Mouse (Mus musculus) ES-Bruce4 (cell line): Measurements from ENCODE around the gene 9130213A22Rik. TPM values are rescaled to one million over a fixed set of nuclear protein-coding genes. Genes with fewer than 3 reads are reported as not detected.

Experiments used
- H3K27ac ChIP-seq: 2 replicates; pipeline ENCODE4 v1.5.1; 2012; ENCODE audit warnings: low read length, inconsistent platforms; ENCODE audit not compliant: insufficient read depth
- H3K27me3 ChIP-seq: 2 replicates; pipeline ENCODE4 v1.6.1; 2012; ENCODE audit warnings: mild to moderate bottlenecking, low read length, inconsistent platforms; ENCODE audit not compliant: control insufficient read depth, poor library complexity, insufficient read depth, severe bottlenecking
- H3K36me3 ChIP-seq: 2 replicates; pipeline ENCODE4 v1.6.1; 2012; ENCODE audit warnings: inconsistent platforms, mild to moderate bottlenecking, low read length, moderate library complexity; ENCODE audit not compliant: control insufficient read depth, poor library complexity, insufficient read depth, severe bottlenecking
- H3K4me1 ChIP-seq: one replicate; pipeline ENCODE4 v1.8.1; 2011; ENCODE audit warnings: low read length; ENCODE audit not compliant: control insufficient read depth, insufficient read depth
- H3K4me3 ChIP-seq: 2 replicates; pipeline ENCODE4 v1.5.1; 2011; ENCODE audit warnings: low read depth, mild to moderate bottlenecking, low read length
- H3K9ac ChIP-seq: 2 replicates; pipeline ENCODE4 v1.6.1; 2012; ENCODE audit warnings: low read depth, mild to moderate bottlenecking, inconsistent platforms; ENCODE audit not compliant: poor library complexity, severe bottlenecking
- H3K9me3 ChIP-seq: replicated peaks from 2 replicates; pipeline ENCODE4 v1.6.1; 2012; ENCODE audit warnings: mild to moderate bottlenecking, low read length, inconsistent platforms; ENCODE audit not compliant: control insufficient read depth, poor library complexity, insufficient read depth, severe bottlenecking
- CTCF ChIP-seq: IDR thresholded peaks from one replicate; pipeline ENCODE4 v1.8.1; 2011; ENCODE audit warnings: low read depth, low read length
- EP300 ChIP-seq: IDR thresholded peaks from 2 replicates; pipeline ENCODE4 v1.6.1; 2011; ENCODE audit warnings: low read depth, low read length; ENCODE audit not compliant: insufficient read depth
- POLR2A ChIP-seq: IDR thresholded peaks from one replicate; pipeline ENCODE4 v1.8.1; 2011; ENCODE audit warnings: low read length; ENCODE audit not compliant: insufficient read depth
- polyA plus RNA-seq: library from polyadenylated mRNA; stranded (reverse); fragments of >200 nt; gene quantifications from 2 replicates; pipeline ENCODE4 v1.2.4, GENCODE M21; 2011; ENCODE audit warnings: low read depth; ENCODE audit not compliant: missing spikeins, insufficient read depth, insufficient read length

Gene 9130213A22Rik
- polyA plus RNA-seq, 1 experiment = not detected

DNA sequence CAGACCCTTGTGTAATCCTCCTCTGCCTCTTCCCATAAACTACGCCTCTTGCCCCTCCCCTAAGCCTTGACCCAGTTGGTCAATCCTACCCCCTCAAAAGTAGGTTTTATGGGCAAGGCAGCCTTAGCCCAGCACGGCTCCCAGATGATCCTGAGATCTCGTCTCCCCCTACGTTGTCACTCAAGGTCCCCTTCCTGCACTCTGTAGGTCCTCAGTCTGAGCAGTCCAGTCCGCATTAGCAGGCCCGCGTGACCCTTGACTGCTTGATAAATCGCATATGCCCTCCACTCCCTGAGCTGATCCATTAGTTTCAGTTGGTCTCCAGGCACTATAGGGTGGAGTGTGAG lies 12.2 kb upstream of the 9130213A22Rik start:
- H3K27ac ChIP-seq = no peak overlapping the region
- no peaks in the 10 kb centered on the region for H3K27me3 ChIP-seq
- H3K9me3 ChIP-seq = no peaks in the 10 kb centered on the region
- no peak overlapping the region for H3K9ac ChIP-seq
- H3K36me3 ChIP-seq = no peaks in the 10 kb centered on the region
- peak overlapping the region; percentile 81 for H3K4me3 ChIP-seq
- peaks cover 4% of the 10 kb centered on the region for H3K4me1 ChIP-seq
- TF ChIP-seq EP300 (no peak), CTCF (no peak), POLR2A (no peak)

GRCm38 (mm10) chr11:69133923-69134621 lies 11.7 kb upstream of the 9130213A22Rik start:
- peaks cover 4% of the 10 kb centered on the region for H3K4me1 ChIP-seq
- H3K9me3 ChIP-seq = no peaks in the 10 kb centered on the region
- H3K4me3 ChIP-seq = peak overlapping the region; percentile 81
- no peak overlapping the region for H3K9ac ChIP-seq
- H3K27me3 ChIP-seq = no peaks in the 10 kb centered on the region
- TF ChIP-seq CTCF (peak; percentile 63), POLR2A (no peak), EP300 (0 out of 2 replicates have a peak, but pooled peaks have one; percentile 41)
- H3K27ac ChIP-seq = 0 out of 2 replicates have a peak overlapping the region, but pooled peaks have one; percentile 21
- no peaks in the 10 kb centered on the region for H3K36me3 ChIP-seq

DNA sequence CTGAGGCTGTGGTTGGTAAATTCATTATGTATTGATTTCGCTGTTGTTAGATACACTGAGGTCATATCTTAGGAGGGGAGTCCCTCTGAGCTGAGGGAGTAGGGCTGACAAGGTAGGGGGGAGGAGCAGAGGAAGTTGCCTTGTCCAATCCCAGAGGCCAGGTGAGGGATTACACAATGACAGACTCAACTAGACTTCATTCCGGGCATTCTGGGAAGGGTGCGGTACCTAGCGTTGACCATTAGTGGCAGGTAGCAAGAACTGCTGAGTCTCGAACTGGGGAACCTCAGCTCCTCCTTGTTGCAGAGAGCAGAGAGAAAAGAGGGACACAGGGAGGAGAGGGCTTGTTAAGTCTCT lies 11.2 kb upstream of the 9130213A22Rik start:
- Histone ChIP-seq H3K9ac (no peak overlapping the region), H3K9me3 (no peaks in the 10 kb centered on the region), H3K36me3 (no peaks in the 10 kb centered on the region), H3K4me1 (peaks cover 4% of the 10 kb centered on the region), H3K27ac (0 out of 2 replicates have a peak overlapping the region, but pooled peaks have one; percentile 21), H3K27me3 (no peaks in the 10 kb centered on the region), H3K4me3 (peak overlapping the region; percentile 81)
- TF ChIP-seq EP300 = no peak

DNA sequence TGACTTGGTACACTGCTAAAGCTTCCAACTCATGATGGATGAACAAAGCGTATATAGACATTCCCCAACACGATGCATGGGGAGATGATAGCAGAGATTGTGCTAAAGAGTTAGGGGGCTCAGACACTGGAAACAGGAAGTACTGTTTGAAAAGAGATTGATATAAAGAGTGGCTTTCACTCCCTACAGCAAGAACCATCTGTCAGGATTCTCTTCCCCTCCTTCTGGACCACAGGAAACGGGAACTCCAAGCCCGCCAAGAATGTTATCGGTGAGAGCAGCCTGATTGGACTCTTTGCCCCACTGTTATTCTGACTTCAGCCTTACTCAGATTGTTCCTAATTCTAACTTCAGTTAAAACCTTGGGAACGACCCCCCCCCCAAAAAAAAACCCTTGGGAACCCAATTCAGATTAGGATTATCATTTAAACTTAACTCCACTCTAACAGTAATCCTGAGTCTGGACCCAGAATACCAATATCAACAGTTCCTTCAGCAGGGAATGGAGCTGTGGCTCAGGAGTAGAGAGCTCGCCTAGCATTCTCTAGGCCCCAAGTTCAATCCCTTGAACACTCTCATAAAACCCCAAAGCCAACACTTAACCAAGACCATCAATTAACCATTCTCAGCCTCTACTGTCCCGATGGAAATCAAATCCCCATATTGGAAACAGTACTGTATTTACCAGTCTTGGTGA lies 6.2 kb upstream of the 9130213A22Rik start:
- H3K36me3 ChIP-seq = no peaks in the 10 kb centered on the region
- no peak overlapping the region for H3K9ac ChIP-seq
- no peak overlapping the region for H3K4me3 ChIP-seq
- H3K9me3 ChIP-seq = no peaks in the 10 kb centered on the region
- TF ChIP-seq EP300 (no peak), POLR2A (no peak), CTCF (no peak)
- H3K27me3 ChIP-seq = no peaks in the 10 kb centered on the region
- H3K4me1 ChIP-seq = peaks cover 3% of the 10 kb centered on the region
- H3K27ac ChIP-seq = no peak overlapping the region

DNA sequence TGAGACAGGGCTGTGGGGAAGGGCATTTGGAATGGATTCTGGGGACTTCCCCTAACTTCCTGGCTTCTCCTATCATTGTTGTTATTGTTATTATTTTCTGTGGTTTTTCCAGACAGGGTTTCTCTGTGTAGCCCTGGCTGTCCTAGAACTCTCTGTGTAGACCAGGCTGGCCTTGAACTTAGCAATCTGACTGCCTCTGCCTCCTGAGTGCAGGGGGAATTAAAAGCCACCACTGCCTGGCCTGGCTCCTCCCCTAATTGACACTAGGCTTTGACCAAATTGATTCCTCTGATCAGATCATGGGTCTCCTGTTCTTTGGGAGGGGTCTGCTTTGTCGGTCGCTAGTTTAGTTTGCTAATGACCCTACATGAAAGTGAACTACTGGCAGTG lies 4.3 kb upstream of the 9130213A22Rik start:
- Histone ChIP-seq H3K36me3 (no peaks in the 10 kb centered on the region), H3K4me1 (peaks cover 2% of the 10 kb centered on the region), H3K9ac (peak overlapping the region; percentile 34), H3K27ac (no peak overlapping the region), H3K4me3 (no peak overlapping the region), H3K9me3 (no peaks in the 10 kb centered on the region), H3K27me3 (no peaks in the 10 kb centered on the region)
- TF ChIP-seq POLR2A (no peak), CTCF (no peak), EP300 (no peak)

DNA sequence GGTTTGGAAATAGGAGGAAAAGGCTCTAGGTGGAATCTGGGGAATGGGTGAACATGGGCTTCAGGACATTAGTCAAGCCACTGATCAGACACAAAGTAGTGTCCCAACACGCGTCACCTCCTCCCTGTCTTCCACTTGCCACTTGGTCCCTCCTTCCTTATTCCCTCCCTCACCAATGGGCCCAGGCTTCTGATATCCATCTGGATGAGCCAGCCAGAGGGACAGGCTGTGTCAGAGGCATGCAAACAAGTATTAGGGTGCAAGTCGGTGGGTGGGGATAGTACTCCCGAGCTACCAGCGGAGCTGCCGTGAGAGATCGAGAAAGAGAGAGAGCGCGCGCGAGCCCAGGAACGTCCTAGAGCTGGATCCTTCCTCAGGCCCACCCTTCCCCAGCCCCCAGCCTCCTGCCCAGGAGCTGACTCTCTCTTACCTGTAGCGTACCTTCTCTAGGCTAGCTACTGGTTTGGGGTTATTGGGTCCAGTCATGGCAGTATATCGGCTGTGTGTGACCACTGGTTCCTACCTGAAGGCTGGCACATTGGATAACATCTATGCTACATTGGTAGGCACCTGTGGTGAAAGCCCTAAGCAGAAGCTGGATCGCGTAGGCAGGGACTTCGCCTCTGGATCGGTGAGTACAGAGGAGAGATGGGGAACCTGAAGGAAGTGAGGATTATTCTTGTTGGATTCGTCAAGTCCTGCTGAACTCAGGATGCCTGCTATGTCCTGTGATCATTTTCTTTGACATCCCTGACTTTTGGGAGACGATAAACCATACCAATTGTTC lies 3.7 kb upstream of the 9130213A22Rik start:
- Histone ChIP-seq H3K36me3 (no peaks in the 10 kb centered on the region), H3K27me3 (peaks cover 4% of the 10 kb centered on the region), H3K4me1 (peaks cover 2% of the 10 kb centered on the region), H3K27ac (no peak overlapping the region), H3K9me3 (no peaks in the 10 kb centered on the region), H3K4me3 (peak overlapping the region; percentile 90), H3K9ac (peak overlapping the region; percentile 34)
- no peak for TF ChIP-seq CTCF
- TF ChIP-seq EP300 = no peak
- TF ChIP-seq POLR2A = no peak
